In the genomic region with DNA sequence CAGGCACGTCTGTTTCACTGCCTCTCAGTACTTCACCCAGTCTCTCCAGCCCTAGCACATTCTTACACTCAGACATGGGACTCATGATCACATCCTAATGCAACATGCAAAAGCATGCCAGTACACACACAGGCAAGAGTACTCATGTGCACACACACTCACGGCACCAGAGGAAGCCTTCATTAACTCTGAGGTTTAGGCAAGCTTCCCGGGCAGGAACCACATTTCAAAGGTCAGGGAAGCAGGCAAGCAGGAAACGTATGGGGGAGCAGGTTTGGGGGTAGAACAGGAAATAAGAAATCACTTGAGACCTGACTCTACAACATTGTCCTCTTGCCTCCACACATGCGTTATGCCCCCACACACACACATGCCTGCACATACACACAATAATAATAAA, we compare ENCODE assay signal across 8 mouse cellular contexts. TPM values are rescaled to one million over a fixed set of nuclear protein-coding genes. Genes with fewer than 3 reads are reported as not detected.
A peak's percentile ranks its signal among the peaks of the same experiment; 100 is the strongest.
DNase-seq lines count a peak whose midpoint lies in the region; ATAC-seq lines count a peak whose summit lies in the region.

No protein-coding gene starts in this region.

- H3K9me3 ChIP-seq in liver, embryonic 11.5 days (ENCODE audit: control insufficient read depth, low read length) = no peaks in the 10 kb centered on the region
- no peaks in the 10 kb centered on the region for H3K9me3 ChIP-seq in forebrain, embryonic 12.5 days

- no peak overlapping the region for H3K27ac ChIP-seq in liver, embryonic 11.5 days (ENCODE audit: low read depth, low read length)
- no peak overlapping the region for H3K27ac ChIP-seq in forebrain, embryonic 12.5 days

- H3K27me3 ChIP-seq in liver, embryonic 11.5 days (replicated peaks; ENCODE audit: control insufficient read depth, insufficient read depth, low read length) = no peaks in the 10 kb centered on the region
- no peaks in the 10 kb centered on the region for H3K27me3 ChIP-seq in forebrain, embryonic 12.5 days

- H3K9ac ChIP-seq in liver, embryonic 11.5 days (ENCODE audit: low read depth, low read length) = no peak overlapping the region
- H3K9ac ChIP-seq in forebrain, embryonic 12.5 days = no peak overlapping the region

- H3K4me1 ChIP-seq in liver, embryonic 11.5 days (replicated peaks; ENCODE audit: control insufficient read depth, insufficient read depth, low read length) = peaks cover 51% of the 10 kb centered on the region
- peaks cover 20% of the 10 kb centered on the region for H3K4me1 ChIP-seq in forebrain, embryonic 12.5 days

- WGBS in liver, embryonic 11.5 days = 27% methylated on average over 5 of the region's 5 CpGs
- 73% methylated on average over 5 of the region's 5 CpGs for WGBS in forebrain, embryonic 12.5 days

- H3K4me3 ChIP-seq in liver, embryonic 11.5 days (ENCODE audit: low read depth, low read length) = no peak overlapping the region
- no peak overlapping the region for H3K4me3 ChIP-seq in forebrain, embryonic 12.5 days (replicated peaks)

- no peaks in the 10 kb centered on the region for H3K36me3 ChIP-seq in liver, embryonic 11.5 days (ENCODE audit: control insufficient read depth, insufficient read depth, low read length)
- no peaks in the 10 kb centered on the region for H3K36me3 ChIP-seq in forebrain, embryonic 12.5 days (replicated peaks)

- DNase-seq in adrenal gland, adult 2 months = peak; percentile 64
- no peak for DNase-seq in adrenal gland, adult 8-10 months
- DNase-seq in 416B (ENCODE audit: low read depth) = peak; percentile 92
- peak; percentile 49 for DNase-seq in heart, postnatal 4 days
- no peak for DNase-seq in liver, embryonic 11.5 days (ENCODE audit: low spot score)
- DNase-seq in cerebellum, adult 8-10 months = no peak
- no peak for DNase-seq in neural tube, embryonic 10.5 days (ENCODE audit: extremely low spot score, low spot score)

- H3K4me2 ChIP-seq in liver, embryonic 11.5 days = peak overlapping the region; percentile 19; the same call in 1 of the 2 replicates
- H3K4me2 ChIP-seq in forebrain, embryonic 12.5 days = no peak overlapping the region

- no peak for ATAC-seq in liver, embryonic 11.5 days (replicated peaks; ENCODE audit: low FRiP score)
- ATAC-seq in forebrain, embryonic 12.5 days (ENCODE audit: low FRiP score) = no peak

RNA-seq across cellular contexts. Expression of a gene that starts 20.9 kb away (rescaled TPM):
- 100 to 1,000 TPM in 1 of 2 experiments, 10 to 100 TPM in 1; 92.7 to 111 TPM for total RNA-seq in adrenal gland, adult 2 months (2021)
- 103 and 113 TPM in 2 replicates for polyA plus RNA-seq in adrenal gland, adult 2 months (2012; rRNA removed)
- total RNA-seq in adrenal gland, adult 8-10 months (2022) = 100 to 1,000 TPM in 3 of 4 experiments, 10 to 100 TPM in 1; 99.3 to 161 (median 120) TPM
- 10 to 100 TPM; 43.1 to 46.0 TPM for total RNA-seq in heart, postnatal 4 days (2021)
- polyA plus RNA-seq in liver, embryonic 11.5 days (2014; fragmentation: Nextera tagmentation; extraction: Ambion mirVana) = 5.4 and 6.3 TPM in 2 replicates
- 2.9 and 3.2 TPM in 2 replicates for polyA plus RNA-seq in forebrain, embryonic 12.5 days (2016; fragmentation: Nextera tagmentation; extraction: Ambion mirVana)

RNA-seq across cellular contexts. Expression of a gene that starts 42.6 kb away (rescaled TPM):
- 10 to 100 TPM; 27.9 to 37.8 TPM for total RNA-seq in adrenal gland, adult 2 months (2021)
- polyA plus RNA-seq in adrenal gland, adult 2 months (2012; rRNA removed) = 43.3 and 46.3 TPM in 2 replicates
- 10 to 100 TPM; 29.1 to 42.7 (median 32.1) TPM for total RNA-seq in adrenal gland, adult 8-10 months (2022)
- 10 to 100 TPM; 17.5 to 18.3 TPM for total RNA-seq in heart, postnatal 4 days (2021)
- 27.9 and 31.3 TPM in 2 replicates for polyA plus RNA-seq in liver, embryonic 11.5 days (2014; fragmentation: Nextera tagmentation; extraction: Ambion mirVana)
- 35.1 and 40.2 TPM in 2 replicates for polyA plus RNA-seq in forebrain, embryonic 12.5 days (2016; fragmentation: Nextera tagmentation; extraction: Ambion mirVana)

Comparison
In these comparisons a context has a peak if more than half of its experiments do, and no peak if none do; other contexts are left out.
1. DNase-seq: peak in adrenal gland, adult 2 months (single experiment), 416B (single experiment) and heart, postnatal 4 days (single experiment); none in adrenal gland, adult 8-10 months (single experiment), liver, embryonic 11.5 days (single experiment), cerebellum, adult 8-10 months (single experiment) and neural tube, embryonic 10.5 days (single experiment).